Mouse (Mus musculus): ENCODE measurements at regions not wholly inside any gene's neighbourhood (a gene's known extent, or its start where the extent isn't known, plus 50 kb on each side); places are given as distances from the start of the nearest gene placed in this dataset.

GRCm38 (mm10) chr13:11268673-11269340, 837.9 kb downstream of the Ryr2 start:
- H3K27me3 ChIP-seq, result no peaks in the 10 kb centered on the region
- WGBS, result 54% methylated on average over 5 of the region's 5 CpGs

GRCm38 (mm10) chr13:11247541-11247940, 859.2 kb downstream of the Ryr2 start:
- Histone ChIP-seq H3K4me2 (no peak overlapping the region), H3K9me3 (replicated peaks) (no peaks in the 10 kb centered on the region), H3K4me3 (no peak overlapping the region), H3K36me3 (no peaks in the 10 kb centered on the region), H3K27me3 (no peaks in the 10 kb centered on the region), H3K27ac (no peak overlapping the region), H3K4me1 (replicated peaks) (no peaks in the 10 kb centered on the region), H3K9ac (no peak overlapping the region)
- no peak for ATAC-seq (replicated peaks; ENCODE audit: insufficient number of reproducible peaks, insufficient read depth, low FRiP score, low read depth)

More at GRCm38 (mm10) chr13:11268673-11269340, 837.9 kb downstream of the Ryr2 start:
- no peak overlapping the region for H3K27ac ChIP-seq
- H3K9ac ChIP-seq, result no peak overlapping the region
- no peaks in the 10 kb centered on the region for H3K4me1 ChIP-seq (replicated peaks)
- H3K9me3 ChIP-seq (replicated peaks), result no peaks in the 10 kb centered on the region
- no peak overlapping the region for H3K4me2 ChIP-seq
- no peaks in the 10 kb centered on the region for H3K36me3 ChIP-seq
- ATAC-seq (replicated peaks; ENCODE audit: insufficient number of reproducible peaks, insufficient read depth, low FRiP score, low read depth), result no peak
- no peak overlapping the region for H3K4me3 ChIP-seq

GRCm38 (mm10) chr13:11216671-11217330, 856.2 kb upstream of the Chrm3 start:
- H3K4me3 ChIP-seq, result no peak overlapping the region
- 84% methylated on average over 3 of the region's 3 CpGs for WGBS
- H3K4me2 ChIP-seq, result no peak overlapping the region
- H3K9ac ChIP-seq, result no peak overlapping the region
- H3K27me3 ChIP-seq, result no peaks in the 10 kb centered on the region
- H3K36me3 ChIP-seq, result no peaks in the 10 kb centered on the region
- no peaks in the 10 kb centered on the region for H3K4me1 ChIP-seq (replicated peaks)
- H3K9me3 ChIP-seq (replicated peaks), result no peaks in the 10 kb centered on the region
- no peak for ATAC-seq (replicated peaks; ENCODE audit: insufficient number of reproducible peaks, insufficient read depth, low FRiP score, low read depth)
- H3K27ac ChIP-seq, result no peak overlapping the region

GRCm38 (mm10) chr13:11210109-11210508, 849.5 kb upstream of the Chrm3 start:
- WGBS, result 83% methylated on average over 1 of the region's 1 CpGs
- no peaks in the 10 kb centered on the region for H3K9me3 ChIP-seq (replicated peaks)

GRCm38 (mm10) chr13:11205216-11205786, 844.7 kb upstream of the Chrm3 start:
- Histone ChIP-seq H3K9me3 (replicated peaks) (no peaks in the 10 kb centered on the region), H3K9ac (no peak overlapping the region), H3K36me3 (no peaks in the 10 kb centered on the region), H3K27ac (no peak overlapping the region), H3K4me2 (no peak overlapping the region), H3K4me3 (no peak overlapping the region), H3K4me1 (replicated peaks) (no peaks in the 10 kb centered on the region), H3K27me3 (no peaks in the 10 kb centered on the region)
- ATAC-seq (replicated peaks; ENCODE audit: insufficient number of reproducible peaks, insufficient read depth, low FRiP score, low read depth), result no peak
- WGBS, result 78% methylated on average over 6 of the region's 6 CpGs

More at GRCm38 (mm10) chr13:11210109-11210508, 849.5 kb upstream of the Chrm3 start:
- Histone ChIP-seq H3K4me3 (no peak overlapping the region), H3K4me2 (no peak overlapping the region), H3K36me3 (no peaks in the 10 kb centered on the region), H3K9ac (no peak overlapping the region), H3K27me3 (no peaks in the 10 kb centered on the region), H3K27ac (no peak overlapping the region), H3K4me1 (replicated peaks) (no peaks in the 10 kb centered on the region)
- ATAC-seq (replicated peaks; ENCODE audit: insufficient number of reproducible peaks, insufficient read depth, low FRiP score, low read depth), result no peak

- H3K4me2 ChIP-seq, result no peak overlapping the region
- no peaks in the 10 kb centered on the region for H3K36me3 ChIP-seq
- H3K9me3 ChIP-seq (replicated peaks), result no peaks in the 10 kb centered on the region
- ATAC-seq (replicated peaks; ENCODE audit: insufficient number of reproducible peaks, insufficient read depth, low FRiP score, low read depth), result no peak
- no peak overlapping the region for H3K4me3 ChIP-seq
- H3K9ac ChIP-seq, result no peak overlapping the region
- H3K4me1 ChIP-seq (replicated peaks), result no peaks in the 10 kb centered on the region
- no peak overlapping the region for H3K27ac ChIP-seq
- no peaks in the 10 kb centered on the region for H3K27me3 ChIP-seq
These were observed 841.3 kb upstream of the Chrm3 start for GRCm38 (mm10) chr13:11201978-11202377.

GRCm38 (mm10) chr13:11192471-11192870, 831.8 kb upstream of the Chrm3 start:
- Histone ChIP-seq H3K9me3 (replicated peaks) (no peaks in the 10 kb centered on the region), H3K27me3 (no peaks in the 10 kb centered on the region), H3K4me1 (replicated peaks) (no peaks in the 10 kb centered on the region), H3K4me2 (no peak overlapping the region), H3K4me3 (no peak overlapping the region), H3K36me3 (no peaks in the 10 kb centered on the region), H3K9ac (no peak overlapping the region), H3K27ac (no peak overlapping the region)
- 69% methylated on average over 8 of the region's 8 CpGs for WGBS
- ATAC-seq (replicated peaks; ENCODE audit: insufficient number of reproducible peaks, insufficient read depth, low FRiP score, low read depth), result no peak

- Histone ChIP-seq H3K27ac (no peak overlapping the region), H3K4me3 (no peak overlapping the region), H3K36me3 (no peaks in the 10 kb centered on the region), H3K9ac (no peak overlapping the region), H3K27me3 (no peaks in the 10 kb centered on the region), H3K9me3 (replicated peaks) (no peaks in the 10 kb centered on the region), H3K4me1 (replicated peaks) (no peaks in the 10 kb centered on the region), H3K4me2 (no peak overlapping the region)
- no peak for ATAC-seq (replicated peaks; ENCODE audit: insufficient number of reproducible peaks, insufficient read depth, low FRiP score, low read depth)
These were observed 820.5 kb upstream of the Chrm3 start for GRCm38 (mm10) chr13:11181191-11181590.

GRCm38 (mm10) chr13:11180356-11180755, 819.7 kb upstream of the Chrm3 start:
- H3K36me3 ChIP-seq, result no peaks in the 10 kb centered on the region
- no peaks in the 10 kb centered on the region for H3K9me3 ChIP-seq (replicated peaks)
- H3K27ac ChIP-seq, result no peak overlapping the region
- H3K4me3 ChIP-seq, result no peak overlapping the region
- 80% methylated on average over 1 of the region's 1 CpGs for WGBS
- no peak for ATAC-seq (replicated peaks; ENCODE audit: insufficient number of reproducible peaks, insufficient read depth, low FRiP score, low read depth)
- H3K4me1 ChIP-seq (replicated peaks), result no peaks in the 10 kb centered on the region
- H3K9ac ChIP-seq, result no peak overlapping the region
- no peak overlapping the region for H3K4me2 ChIP-seq
- no peaks in the 10 kb centered on the region for H3K27me3 ChIP-seq

- Histone ChIP-seq H3K36me3 (no peaks in the 10 kb centered on the region), H3K4me1 (replicated peaks) (no peaks in the 10 kb centered on the region), H3K4me2 (no peak overlapping the region), H3K27me3 (no peaks in the 10 kb centered on the region), H3K9ac (no peak overlapping the region), H3K27ac (no peak overlapping the region), H3K9me3 (replicated peaks) (no peaks in the 10 kb centered on the region), H3K4me3 (no peak overlapping the region)
- WGBS, result 83% methylated on average over 2 of the region's 2 CpGs
- no peak for ATAC-seq (replicated peaks; ENCODE audit: insufficient number of reproducible peaks, insufficient read depth, low FRiP score, low read depth)
These were observed 817.9 kb upstream of the Chrm3 start for GRCm38 (mm10) chr13:11178586-11178985.

GRCm38 (mm10) chr13:11177642-11178420, 817.2 kb upstream of the Chrm3 start:
- Histone ChIP-seq H3K27me3 (no peaks in the 10 kb centered on the region), H3K4me3 (no peak overlapping the region), H3K27ac (no peak overlapping the region), H3K9me3 (replicated peaks) (no peaks in the 10 kb centered on the region), H3K4me2 (no peak overlapping the region), H3K4me1 (replicated peaks) (no peaks in the 10 kb centered on the region), H3K9ac (no peak overlapping the region), H3K36me3 (no peaks in the 10 kb centered on the region)
- no peak for ATAC-seq (replicated peaks; ENCODE audit: insufficient number of reproducible peaks, insufficient read depth, low FRiP score, low read depth)
- WGBS, result 72% methylated on average over 6 of the region's 6 CpGs
